In genomic region chr13:19636131-19636530, GRCm38 (mm10) we compare ENCODE assay signal across 8 mouse cellular contexts. TPM values are rescaled to one million over a fixed set of nuclear protein-coding genes. Genes with fewer than 3 reads are reported as not detected.
DNase-seq lines count a peak whose midpoint lies in the region; ATAC-seq and TF ChIP-seq lines count a peak whose summit lies in the region.
"Had no signal": no experiment of that assay in that cellular context is flagged by ENCODE, and none has a peak within 500 bp of the region (broad histone marks: within the 10 kb centered on the region; RNA-seq: fewer than 3 reads in every experiment).

No protein-coding gene starts in this region.

- H3K36me3 ChIP-seq in kidney, adult 2 months (ENCODE audit: control insufficient read depth, insufficient read depth, low read length) = no peaks in the 10 kb centered on the region
- no peaks in the 10 kb centered on the region for H3K36me3 ChIP-seq in kidney, embryonic 15.5 days
- H3K36me3 ChIP-seq in E14TG2a.4 (ENCODE audit: insufficient read depth, low read length) = peaks cover 12% of the 10 kb centered on the region; the same call in 1 of the 2 replicates
- no peaks in the 10 kb centered on the region for H3K36me3 ChIP-seq in intestine, postnatal 0 days (ENCODE audit: control insufficient read depth, insufficient read depth)
- H3K36me3 ChIP-seq in midbrain, embryonic 13.5 days = no peaks in the 10 kb centered on the region

- H3K9me3 ChIP-seq in kidney, embryonic 15.5 days (replicated peaks) = no peaks in the 10 kb centered on the region
- H3K9me3 ChIP-seq in E14TG2a.4 (ENCODE audit: low read length) = no peaks in the 10 kb centered on the region; the same call in 1 of the 2 replicates
- no peaks in the 10 kb centered on the region for H3K9me3 ChIP-seq in intestine, postnatal 0 days (ENCODE audit: control insufficient read depth)
- H3K9me3 ChIP-seq in midbrain, embryonic 13.5 days = no peaks in the 10 kb centered on the region

- no peaks in the 10 kb centered on the region for H3K4me1 ChIP-seq in kidney, adult 2 months (ENCODE audit: control insufficient read depth, insufficient read depth, low read length)
- no peaks in the 10 kb centered on the region for H3K4me1 ChIP-seq in kidney, embryonic 15.5 days
- H3K4me1 ChIP-seq in E14TG2a.4 (replicated peaks; ENCODE audit: low read depth, low read length) = peaks cover 28% of the 10 kb centered on the region
- H3K4me1 ChIP-seq in intestine, postnatal 0 days (replicated peaks; ENCODE audit: control insufficient read depth, insufficient read depth, low read length) = no peaks in the 10 kb centered on the region
- no peaks in the 10 kb centered on the region for H3K4me1 ChIP-seq in midbrain, embryonic 13.5 days (replicated peaks)

- no peak overlapping the region for H3K27ac ChIP-seq in kidney, adult 2 months (ENCODE audit: insufficient read depth, low read depth, low read length)
- H3K27ac ChIP-seq in kidney, embryonic 15.5 days = no peak overlapping the region
- no peak overlapping the region for H3K27ac ChIP-seq in intestine, postnatal 0 days (ENCODE audit: low read depth, low read length)
- H3K27ac ChIP-seq in midbrain, embryonic 13.5 days = no peak overlapping the region
- H3K27ac ChIP-seq: macrophage had no signal

- DNase-seq in kidney, adult 2 months = peak; percentile 23
- peak; percentile 47 for DNase-seq in NIH3T3 (ENCODE audit: low read depth)
- DNase-seq in testis, postnatal 10 days (ENCODE audit: low spot score) = no peak

- ATAC-seq in kidney, embryonic 15.5 days (replicated peaks; ENCODE audit: low FRiP score) = no peak
- no peak; the same call in 1 of the 2 replicates for ATAC-seq in intestine, postnatal 0 days
- no peak for ATAC-seq in midbrain, embryonic 13.5 days

- H3K4me3 ChIP-seq in kidney, adult 2 months (ENCODE audit: insufficient read depth, low read depth, low read length) = no peak overlapping the region
- no peak overlapping the region for H3K4me3 ChIP-seq in kidney, embryonic 15.5 days (replicated peaks)
- H3K4me3 ChIP-seq in E14TG2a.4 (replicated peaks; ENCODE audit: low read length) = no peak overlapping the region
- H3K4me3 ChIP-seq in intestine, postnatal 0 days (ENCODE audit: low read depth, low read length) = no peak overlapping the region
- H3K4me3 ChIP-seq in midbrain, embryonic 13.5 days (replicated peaks) = no peak overlapping the region

- no peak for TF ChIP-seq POLR2A in kidney, adult 2 months (IDR thresholded peaks at IDR 0.05; ENCODE audit: low read depth, low read length)

- 63% methylated on average over 4 of the region's 4 CpGs for WGBS in kidney, adult 2 months
- WGBS in kidney, embryonic 15.5 days = 57% methylated on average over 4 of the region's 4 CpGs
- WGBS in intestine, postnatal 0 days = 69% methylated on average over 4 of the region's 4 CpGs
- 77% methylated on average over 4 of the region's 4 CpGs for WGBS in midbrain, embryonic 13.5 days

- no peaks in the 10 kb centered on the region for H3K27me3 ChIP-seq in kidney, adult 2 months (replicated peaks; ENCODE audit: control insufficient read depth, insufficient read depth, low read length)
- no peaks in the 10 kb centered on the region for H3K27me3 ChIP-seq in kidney, embryonic 15.5 days
- H3K27me3 ChIP-seq in E14TG2a.4 (ENCODE audit: insufficient read depth, low read length) = no peaks in the 10 kb centered on the region
- no peaks in the 10 kb centered on the region for H3K27me3 ChIP-seq in intestine, postnatal 0 days (replicated peaks; ENCODE audit: control insufficient read depth, insufficient read depth, low read length)
- H3K27me3 ChIP-seq in midbrain, embryonic 13.5 days = no peaks in the 10 kb centered on the region

- TF ChIP-seq CTCF in kidney, adult 2 months (conservative IDR thresholded peaks at IDR 0.05; ENCODE audit: insufficient read depth, insufficient read length, low read depth, low read length) = peak; percentile 56
- peak; percentile 48 for TF ChIP-seq CTCF in E14TG2a.4 (conservative IDR thresholded peaks at IDR 0.05; ENCODE audit: low read length)
- TF ChIP-seq CTCF in intestine, postnatal 0 days (IDR thresholded peaks at IDR 0.05; ENCODE audit: low read depth) = peak; percentile 84

- no peak overlapping the region for H3K4me2 ChIP-seq in kidney, embryonic 15.5 days
- H3K4me2 ChIP-seq in intestine, postnatal 0 days (replicated peaks; ENCODE audit: low read depth) = no peak overlapping the region
- no peak overlapping the region for H3K4me2 ChIP-seq in midbrain, embryonic 13.5 days (replicated peaks)

- no peak overlapping the region for H3K9ac ChIP-seq in kidney, embryonic 15.5 days
- no peak overlapping the region for H3K9ac ChIP-seq in intestine, postnatal 0 days (ENCODE audit: low read depth, low read length)
- no peak overlapping the region for H3K9ac ChIP-seq in midbrain, embryonic 13.5 days (replicated peaks)

RNA-seq across cellular contexts. Expression of gene Sfrp4, which starts 13.2 kb away (rescaled TPM):
- polyA plus RNA-seq in kidney, adult 2 months (2012; rRNA removed) = 2.5 and 6.5 TPM in 2 replicates
- polyA plus RNA-seq in kidney, embryonic 15.5 days (2015; fragmentation: Nextera tagmentation; extraction: Ambion mirVana) = 4.1 and 6.4 TPM in 2 replicates
- polyA plus RNA-seq in intestine, postnatal 0 days (2015; fragmentation: Nextera tagmentation; extraction: Ambion mirVana) = 0.30 and 0.71 TPM in 2 replicates
- polyA plus RNA-seq in midbrain, embryonic 13.5 days (2015; fragmentation: Nextera tagmentation; extraction: Ambion mirVana) = 1.7 and 1.9 TPM in 2 replicates
- polyA plus RNA-seq: macrophage had no signal

RNA-seq across cellular contexts. Expression of gene Epdr1, which starts 16.4 kb away (rescaled TPM):
- 12.1 and 16.1 TPM in 2 replicates for polyA plus RNA-seq in kidney, adult 2 months (2012; rRNA removed)
- 24.7 and 25.3 TPM in 2 replicates for polyA plus RNA-seq in kidney, embryonic 15.5 days (2015; fragmentation: Nextera tagmentation; extraction: Ambion mirVana)
- 10.8 TPM in 2 replicates for polyA plus RNA-seq in intestine, postnatal 0 days (2015; fragmentation: Nextera tagmentation; extraction: Ambion mirVana)
- 16.3 and 18.2 TPM in 2 replicates for polyA plus RNA-seq in midbrain, embryonic 13.5 days (2015; fragmentation: Nextera tagmentation; extraction: Ambion mirVana)
